Mouse (Mus musculus) embryo, embryonic 11 days (tissue): ENCODE measurements around the gene Nol12.

Experiments used
- DNase-seq: peaks from one replicate; pipeline ENCODE4 v3.0.0-alpha.2; 2015

Gene Nol12

GRCm38 (mm10) chr15:78956351-78956750 lies 21.6 kb downstream of the Nol12 start:
- DNase-seq, result peak; percentile 34

- DNase-seq, result no peak
Observed at GRCm38 (mm10) chr15:78957021-78957420, 22.3 kb downstream of the Nol12 start.

GRCm38 (mm10) chr15:78959537-78959936 lies 24.8 kb downstream of the Nol12 start:
- no peak for DNase-seq

GRCm38 (mm10) chr15:78960088-78960487 lies 25.4 kb downstream of the Nol12 start:
- no peak for DNase-seq

- DNase-seq, result peak; percentile 81
Observed at GRCm38 (mm10) chr15:78962885-78963284, 28.2 kb downstream of the Nol12 start.

GRCm38 (mm10) chr15:78971626-78972025 lies 36.9 kb downstream of the Nol12 start:
- no peak for DNase-seq

- peak; percentile 12 for DNase-seq
Observed at GRCm38 (mm10) chr15:78973950-78974349, 39.2 kb downstream of the Nol12 start.

GRCm38 (mm10) chr15:78977676-78978159 lies 43.0 kb downstream of the Nol12 start:
- no peak for DNase-seq

GRCm38 (mm10) chr15:78978875-78979274 lies 44.1 kb downstream of the Nol12 start:
- peak; percentile 73 for DNase-seq

GRCm38 (mm10) chr15:78980084-78980483 lies 45.4 kb downstream of the Nol12 start:
- DNase-seq, result no peak

GRCm38 (mm10) chr15:78982658-78983435 lies 48.1 kb downstream of the Nol12 start:
- DNase-seq, result peak; percentile 96

GRCm38 (mm10) chr15:78983436-78984285 lies 48.9 kb downstream of the Nol12 start:
- DNase-seq, result peak; percentile 79

- DNase-seq, result no peak
Observed at GRCm38 (mm10) chr15:78984286-78984778, 49.6 kb downstream of the Nol12 start.

GRCm38 (mm10) chr15:78986536-78987220 lies 51.9 kb downstream of the Nol12 start:
- no peak for DNase-seq

GRCm38 (mm10) chr15:78988499-78988971 lies 53.8 kb downstream of the Nol12 start:
- DNase-seq, result no peak

- no peak for DNase-seq
Observed at GRCm38 (mm10) chr15:78989152-78990092, 54.7 kb downstream of the Nol12 start.

GRCm38 (mm10) chr15:78990093-78990463 lies 55.3 kb downstream of the Nol12 start:
- DNase-seq, result no peak

GRCm38 (mm10) chr15:78990970-78991525 lies 56.3 kb downstream of the Nol12 start:
- no peak for DNase-seq

GRCm38 (mm10) chr15:78992235-78992634 lies 57.5 kb downstream of the Nol12 start:
- DNase-seq, result no peak

GRCm38 (mm10) chr15:78992925-78993324 lies 58.2 kb downstream of the Nol12 start:
- no peak for DNase-seq
